Mouse (Mus musculus): ENCODE measurements around the gene Rabgap1. TPM values are rescaled to one million over a fixed set of nuclear protein-coding genes. Genes with fewer than 3 reads are reported as not detected.

The Rabgap1 gene
- total RNA-seq (2021), result 10 to 100 TPM; 40.8 to 46.5 TPM

- intact Hi-C loops (cut with DNase I), result no loop called here
- DNase-seq (ENCODE audit: low spot score), result peak; percentile 93
Measured at GRCm38 (mm10) chr2:37442611-37443591, at the start of gene Rabgap1, which contains the start of the genes Zbtb26 and Zbtb6. Gene Rabgap1, plus strand, starts transcription at chr2:37443279. Gene Zbtb26, minus strand, starts transcription at chr2:37443135. Gene Zbtb6, minus strand, starts transcription at chr2:37443171.

- no peak for DNase-seq (ENCODE audit: low spot score)
- intact Hi-C loops (cut with DNase I), result loop anchor here (5.0 kb wide), 1 partner anchor 92 kb away; no protein-coding TSS in a partner anchor
Measured at GRCm38 (mm10) chr2:37395539-37395938, 47.5 kb upstream of the Rabgap1 start.

- DNase-seq (ENCODE audit: low spot score), result no peak
- intact Hi-C loops (cut with DNase I), result no loop called here
Measured at GRCm38 (mm10) chr2:37421903-37422302, 21.2 kb upstream of the Rabgap1 start.

GRCm38 (mm10) chr2:37422306-37423304 lies 20.5 kb upstream of the Rabgap1 start, which contains the start of gene Rc3h2:
Gene Rc3h2, minus strand, starts transcription at chr2:37422903.
- intact Hi-C loops (cut with DNase I), result no loop called here
- peak; percentile 92 for DNase-seq (ENCODE audit: low spot score)

- DNase-seq (ENCODE audit: low spot score), result no peak
Measured at GRCm38 (mm10) chr2:37423671-37424070, 19.4 kb upstream of the Rabgap1 start.

GRCm38 (mm10) chr2:37430593-37431464 lies 12.2 kb upstream of the Rabgap1 start:
- intact Hi-C loops (cut with DNase I), result no loop called here
- peak; percentile 67 for DNase-seq (ENCODE audit: low spot score)

More at GRCm38 (mm10) chr2:37423671-37424070, 19.4 kb upstream of the Rabgap1 start:
- intact Hi-C loops (cut with DNase I), result no loop called here

GRCm38 (mm10) chr2:37431609-37432008 lies 11.5 kb upstream of the Rabgap1 start:
- intact Hi-C loops (cut with DNase I), result no loop called here
- no peak for DNase-seq (ENCODE audit: low spot score)

GRCm38 (mm10) chr2:37451667-37452375 lies 8.7 kb downstream of the Rabgap1 start:
- peak; percentile 90 for DNase-seq (ENCODE audit: low spot score)
- intact Hi-C loops (cut with DNase I), result no loop called here

- intact Hi-C loops (cut with DNase I), result no loop called here
Measured at GRCm38 (mm10) chr2:37452376-37452760, 9.3 kb downstream of the Rabgap1 start.

GRCm38 (mm10) chr2:37460707-37461106 lies 17.6 kb downstream of the Rabgap1 start:
- DNase-seq (ENCODE audit: low spot score), result no peak
- intact Hi-C loops (cut with DNase I), result no loop called here

More at GRCm38 (mm10) chr2:37452376-37452760, 9.3 kb downstream of the Rabgap1 start:
- no peak for DNase-seq (ENCODE audit: low spot score)

GRCm38 (mm10) chr2:37466266-37466665 lies 23.2 kb downstream of the Rabgap1 start:
- intact Hi-C loops (cut with DNase I), result no loop called here
- no peak for DNase-seq (ENCODE audit: low spot score)

- intact Hi-C loops (cut with DNase I), result no loop called here
- no peak for DNase-seq (ENCODE audit: low spot score)
Measured at GRCm38 (mm10) chr2:37479559-37479958, 36.5 kb downstream of the Rabgap1 start.

GRCm38 (mm10) chr2:37480039-37480438 lies 37.0 kb downstream of the Rabgap1 start:
- no peak for DNase-seq (ENCODE audit: low spot score)
- intact Hi-C loops (cut with DNase I), result no loop called here

GRCm38 (mm10) chr2:37484165-37484564 lies 41.1 kb downstream of the Rabgap1 start:
- intact Hi-C loops (cut with DNase I), result no loop called here
- no peak for DNase-seq (ENCODE audit: low spot score)

GRCm38 (mm10) chr2:37485370-37485769 lies 42.3 kb downstream of the Rabgap1 start:
- intact Hi-C loops (cut with DNase I), result loop anchor here (5.0 kb wide), 1 partner anchor 88 kb away; no protein-coding TSS in a partner anchor
- no peak for DNase-seq (ENCODE audit: low spot score)

- no peak for DNase-seq (ENCODE audit: low spot score)
- intact Hi-C loops (cut with DNase I), result loop anchor here (2.0 to 5.0 kb wide), 2 partner anchors 89 to 106 kb away; no protein-coding TSS in a partner anchor
Measured at GRCm38 (mm10) chr2:37486408-37486807, 43.3 kb downstream of the Rabgap1 start.

- intact Hi-C loops (cut with DNase I), result loop anchor here (5.0 kb wide), 1 partner anchor 92 kb away; no protein-coding TSS in a partner anchor
- no peak for DNase-seq (ENCODE audit: low spot score)
Measured at GRCm38 (mm10) chr2:37488956-37489355, 45.9 kb downstream of the Rabgap1 start.

GRCm38 (mm10) chr2:37497321-37497720 lies 54.2 kb downstream of the Rabgap1 start:
- DNase-seq (ENCODE audit: low spot score), result no peak
- intact Hi-C loops (cut with DNase I), result no loop called here
